Mouse (Mus musculus) liver, embryonic 14.5 days (tissue): ENCODE data around the gene I830077J02Rik.

Experiments used
- CTCF ChIP-seq: IDR thresholded peaks from 2 replicates; pipeline ENCODE4 v1.5.1; 2016; ENCODE audit warnings: antibody characterized with exemption, low read depth, control low read depth
- EP300 ChIP-seq: IDR thresholded peaks from 2 replicates; pipeline ENCODE4 v1.6.1; 2016; ENCODE audit warnings: antibody characterized with exemption, low read depth

DNA sequence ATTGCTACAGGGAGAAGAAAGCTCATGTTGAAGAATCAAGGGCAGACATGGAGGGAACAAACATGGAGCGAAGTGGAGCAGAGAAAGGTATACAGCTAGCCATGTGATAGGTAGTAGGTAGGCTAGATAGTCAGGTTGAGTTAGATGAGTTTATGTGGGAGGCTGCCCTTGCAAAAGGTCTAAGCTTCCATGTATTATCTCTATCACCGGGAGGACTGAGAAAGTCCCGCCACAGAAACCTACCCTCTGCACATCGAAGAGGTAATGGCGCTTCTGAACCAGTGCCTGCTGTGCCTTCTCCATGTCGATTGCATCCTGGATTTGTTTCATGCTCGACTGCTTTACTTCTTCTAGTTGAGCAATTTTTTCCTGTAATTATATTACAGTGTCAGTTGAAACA lies 18.9 kb upstream of the I830077J02Rik start:
- no peak for TF ChIP-seq CTCF
- no peak for TF ChIP-seq EP300
